Comparison of ENCODE assay signal across 16 mouse cellular contexts in genomic region chr17:45240963-45241543, GRCm38 (mm10).
DNase-seq lines count a peak whose midpoint lies in the region.
"Had no signal": no experiment of that assay in that cellular context is flagged by ENCODE, and none has a peak within 500 bp of the region (broad histone marks: within the 10 kb centered on the region; RNA-seq: fewer than 3 reads in every experiment).

No protein-coding gene starts in this region.

- DNase-seq in kidney, postnatal 14 days = peak; percentile 23
- no peak for DNase-seq in kidney, postnatal 4 days
- peak; percentile 52 for DNase-seq in MN1 (ENCODE audit: low spot score)
- DNase-seq in NIH3T3 (ENCODE audit: low read depth) = peak; percentile 71
- peak; percentile 56 for DNase-seq in mesoderm, embryonic 11.5 days (ENCODE audit: low read depth, low spot score)
- DNase-seq in cerebellum, adult 11 months = no peak
- DNase-seq in urinary bladder, adult 2 months (ENCODE audit: low spot score) = no peak
- DNase-seq: adrenal gland, postnatal 36 days; cerebellum, adult 18-20 months; cerebellum, postnatal 14 days; heart, postnatal 4 days; kidney, adult 8-10 months; left cerebral cortex, postnatal 4 days; lung, postnatal 36 days; thymus, adult 18-20 months; thymus, postnatal 36 days had no signal

Comparison
In these comparisons a context has a peak if more than half of its experiments do, and no peak if none do; other contexts are left out.
1. DNase-seq: peak in kidney, postnatal 14 days (single experiment), MN1 (single experiment), NIH3T3 (single experiment) and mesoderm, embryonic 11.5 days (single experiment); none in kidney, postnatal 4 days (0 of 2), cerebellum, adult 11 months (single experiment) and urinary bladder, adult 2 months (single experiment).